Mouse (Mus musculus) frontal cortex, postnatal 25 days (tissue): ENCODE measurements around the gene Tgfbr3l.
A peak's percentile ranks its signal among the peaks of the same experiment; 100 is the strongest.

Source experiments
- DNase-seq, 2 experiments: peaks; one replicate each; pipeline ENCODE4 v3.0.0; 2022; ENCODE audit warnings: low spot score in 2 of 2

The Tgfbr3l gene

GRCm38 (mm10) chr8:4247951-4248540, at the start of gene Tgfbr3l:
Tgfbr3l (plus strand) TSS chr8:4248214.
- peak in 1 of 2 experiments; percentile 3 for DNase-seq

- DNase-seq: no peak
These were observed 46.7 kb upstream of the Tgfbr3l start for GRCm38 (mm10) chr8:4201321-4201720.

DNA sequence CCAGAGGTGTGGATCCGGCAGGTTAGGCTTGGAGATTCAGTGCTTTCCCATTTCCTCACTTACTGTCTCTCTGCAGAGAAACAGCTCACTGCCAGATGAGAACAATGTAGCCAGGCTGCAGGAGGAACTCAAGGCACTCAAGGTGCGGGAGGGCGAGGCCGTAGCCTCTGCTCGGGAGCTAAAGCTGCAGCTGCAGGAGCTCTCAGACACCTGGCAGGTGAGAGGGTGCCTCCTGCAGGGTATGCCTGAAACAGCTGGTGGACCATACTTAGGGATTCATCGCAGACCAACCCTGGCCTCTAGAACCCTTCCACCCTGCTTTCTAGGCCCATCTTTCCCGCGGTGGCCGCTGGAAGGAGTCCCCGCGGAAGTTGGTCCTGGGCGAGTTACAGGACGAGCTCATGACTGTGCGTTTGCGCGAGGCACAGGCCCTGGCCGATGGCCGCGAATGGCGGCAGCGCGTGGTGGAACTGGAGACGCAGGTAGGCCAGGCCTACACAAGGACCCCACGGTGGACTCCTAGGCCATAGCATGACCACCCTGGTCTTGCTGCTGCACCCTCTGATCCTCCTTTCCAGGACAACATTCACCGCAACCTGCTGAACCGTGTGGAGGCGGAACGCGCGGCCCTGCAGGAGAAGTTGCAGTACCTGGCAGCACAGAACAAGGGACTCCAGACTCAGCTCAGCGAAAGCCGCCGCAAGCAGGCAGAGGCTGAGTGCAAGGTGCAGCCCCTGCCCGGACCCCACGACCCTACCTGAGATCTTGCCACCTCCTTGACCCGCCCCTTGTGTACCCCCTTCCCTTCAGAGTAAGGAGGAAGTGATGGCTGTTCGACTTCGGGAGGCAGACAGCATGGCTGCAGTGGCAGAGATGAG, 42.5 kb upstream of the Tgfbr3l start:
- no peak for DNase-seq

- no peak for DNase-seq
These were observed 41.6 kb upstream of the Tgfbr3l start for GRCm38 (mm10) chr8:4206182-4207015.

- no peak for DNase-seq
These were observed 41.0 kb upstream of the Tgfbr3l start for GRCm38 (mm10) chr8:4207016-4207350.

GRCm38 (mm10) chr8:4211097-4211496, 36.9 kb upstream of the Tgfbr3l start:
- DNase-seq: no peak

- DNase-seq: no peak
These were observed 35.2 kb upstream of the Tgfbr3l start for GRCm38 (mm10) chr8:4212809-4213209.

GRCm38 (mm10) chr8:4213210-4214005, 34.6 kb upstream of the Tgfbr3l start:
- DNase-seq: no peak

DNA sequence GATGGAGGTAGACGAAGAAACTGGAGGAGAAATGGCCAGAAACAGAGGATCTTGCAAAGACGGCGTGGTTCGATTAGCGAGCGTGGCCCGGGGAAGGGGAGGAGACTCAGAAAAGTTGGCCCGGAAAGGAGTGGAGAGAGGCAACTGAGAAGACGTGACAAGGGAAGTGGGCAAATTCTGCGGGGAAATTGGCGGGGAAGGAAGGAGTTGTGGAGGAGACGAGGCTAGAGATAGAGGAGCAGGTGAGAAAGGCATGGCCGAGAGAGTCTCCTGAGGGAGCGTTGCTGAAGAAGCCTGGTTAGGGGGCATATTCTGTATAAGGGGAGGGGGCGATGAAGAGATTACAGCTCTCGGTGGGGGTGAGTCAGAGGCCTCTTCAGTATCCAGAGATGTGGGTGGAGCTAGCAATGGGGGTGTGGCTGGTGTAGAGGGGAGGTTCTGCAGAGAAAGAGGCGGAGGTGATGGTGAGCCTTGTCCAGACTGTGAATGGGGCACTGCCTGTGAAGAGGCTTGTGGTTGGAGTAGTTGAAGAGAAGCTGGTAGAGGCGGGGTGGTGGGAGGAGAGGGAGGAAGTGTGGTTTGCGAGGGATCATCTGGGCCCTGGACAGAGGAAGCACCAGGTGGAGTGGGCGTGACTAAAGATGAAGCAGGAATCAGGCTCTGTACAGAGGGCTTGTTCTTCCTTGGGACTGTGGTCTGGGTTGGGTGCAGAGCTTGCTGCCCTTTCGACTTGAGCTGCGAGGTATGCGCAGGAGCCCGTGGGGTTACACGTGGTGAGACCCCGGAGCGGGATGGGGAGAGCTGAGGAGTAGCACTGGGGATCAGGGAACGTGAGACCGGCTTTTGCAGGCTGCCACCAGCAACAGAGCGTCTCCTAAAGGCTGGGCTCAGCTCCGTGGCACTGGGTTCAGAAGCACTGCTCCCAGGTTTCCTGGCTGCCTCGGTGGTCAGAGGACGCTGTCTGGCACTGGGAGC, 33.7 kb upstream of the Tgfbr3l start:
- no peak for DNase-seq

GRCm38 (mm10) chr8:4216296-4216695, 31.7 kb upstream of the Tgfbr3l start:
- no peak for DNase-seq

- no peak for DNase-seq
These were observed 31.0 kb upstream of the Tgfbr3l start, which contains the start of gene Prr36 for GRCm38 (mm10) chr8:4216791-4217621. Prr36 (minus strand) TSS chr8:4217459.

DNA sequence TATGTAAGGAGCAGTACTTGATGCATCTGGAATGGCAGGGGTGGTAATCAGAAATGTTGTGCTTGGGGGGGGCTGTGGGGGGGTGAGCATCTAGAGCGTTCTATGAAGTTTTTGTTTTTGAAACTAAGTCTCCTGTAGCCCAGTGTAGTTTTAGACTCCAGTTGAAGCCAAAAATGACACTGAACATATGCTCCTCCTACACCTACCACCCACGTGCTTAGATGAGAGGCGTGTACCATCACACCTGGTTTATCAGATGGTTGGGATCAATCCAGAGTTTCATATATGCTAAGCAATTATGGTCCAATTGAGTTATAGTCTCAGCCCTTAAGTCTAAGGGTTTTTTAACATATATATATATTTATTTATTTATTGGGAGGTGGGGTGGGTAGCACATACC, 28.4 kb upstream of the Tgfbr3l start:
- no peak for DNase-seq

GRCm38 (mm10) chr8:4222059-4222458, 26.0 kb upstream of the Tgfbr3l start:
- no peak for DNase-seq

- no peak for DNase-seq
These were observed 21.7 kb upstream of the Tgfbr3l start for GRCm38 (mm10) chr8:4226323-4226722.

GRCm38 (mm10) chr8:4226739-4227347, 21.2 kb upstream of the Tgfbr3l start, which contains the start of gene Lrrc8e:
Lrrc8e (plus strand) TSS chr8:4226827.
- no peak for DNase-seq

GRCm38 (mm10) chr8:4227919-4228318, 20.1 kb upstream of the Tgfbr3l start:
- no peak for DNase-seq

- no peak for DNase-seq
These were observed 18.2 kb upstream of the Tgfbr3l start for GRCm38 (mm10) chr8:4229784-4230183.

- DNase-seq: no peak
These were observed 17.2 kb upstream of the Tgfbr3l start for GRCm38 (mm10) chr8:4230612-4231351.
